Mouse (Mus musculus): ENCODE measurements around the gene Spef1. TPM values are rescaled to one million over a fixed set of nuclear protein-coding genes. Genes with fewer than 3 reads are reported as not detected.

The Spef1 gene
- polyA plus RNA-seq, 1 experiment from 2014 or later, result 3.6 TPM

DNA sequence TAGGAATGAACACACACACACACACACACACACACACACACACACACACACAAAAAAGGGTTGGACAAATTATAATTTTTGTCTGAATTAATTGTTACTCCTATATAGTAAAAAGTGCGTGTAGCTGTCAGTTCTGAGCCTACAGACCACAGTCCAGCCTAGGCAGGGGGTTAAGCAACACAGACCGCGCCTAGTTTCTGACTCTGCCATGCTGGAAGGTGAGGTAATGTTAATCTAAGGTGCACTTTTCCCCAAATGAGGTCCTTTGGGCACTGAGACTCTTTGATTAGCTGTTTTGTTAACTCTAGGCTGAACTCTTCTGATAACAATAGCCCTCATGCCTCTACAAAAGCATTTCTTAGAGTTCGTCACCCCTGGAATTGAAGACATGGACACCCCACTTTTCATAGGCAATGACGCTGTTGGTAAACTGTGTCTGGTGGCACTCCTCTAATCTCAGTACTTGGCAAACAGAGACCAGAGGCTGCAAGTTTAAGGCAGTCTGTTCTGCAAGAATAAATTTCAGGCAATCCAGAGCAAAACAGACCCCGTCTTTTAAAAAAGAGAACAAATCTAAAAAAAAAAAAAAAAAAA is 16.8 kb upstream of the Spef1 start:
- no peak overlapping the region for H3K4me2 ChIP-seq
- no peak for ATAC-seq (replicated peaks; ENCODE audit: low FRiP score)
- H3K9ac ChIP-seq, result no peak overlapping the region

DNA sequence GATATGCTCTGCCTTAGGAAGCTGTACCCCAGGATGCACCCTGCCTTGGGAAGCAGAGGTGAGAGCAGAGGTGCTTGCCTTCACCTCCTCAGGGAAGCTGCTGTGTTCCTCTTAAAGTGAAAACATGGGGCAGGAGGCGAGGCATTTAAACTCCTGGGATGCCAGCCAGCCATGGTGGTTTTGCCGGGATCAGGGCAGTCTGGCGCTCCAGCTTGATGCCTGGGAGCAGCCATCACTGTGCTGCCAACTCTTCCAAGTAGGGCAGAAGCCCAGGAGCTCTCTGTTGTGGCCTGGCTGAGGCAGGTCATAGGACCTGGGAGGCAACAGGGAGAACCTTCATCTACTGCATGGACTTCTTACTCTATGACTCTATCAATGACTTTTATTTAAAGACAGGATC is 14.2 kb upstream of the Spef1 start:
- H3K4me2 ChIP-seq, result no peak overlapping the region
- H3K4me3 ChIP-seq (replicated peaks), result no peak overlapping the region
- H3K27me3 ChIP-seq, result no peaks in the 10 kb centered on the region
- no peak overlapping the region for H3K27ac ChIP-seq
- no peak overlapping the region for H3K9ac ChIP-seq
- no peaks in the 10 kb centered on the region for H3K9me3 ChIP-seq (replicated peaks)
- peaks cover 39% of the 10 kb centered on the region for H3K36me3 ChIP-seq
- no peak for ATAC-seq (replicated peaks; ENCODE audit: low FRiP score)
- peaks cover 18% of the 10 kb centered on the region for H3K4me1 ChIP-seq
- WGBS, result 95% methylated on average over 3 of the region's 3 CpGs

More for the DNA sequence above, 16.8 kb upstream of the Spef1 start:
- no peak overlapping the region for H3K4me3 ChIP-seq (replicated peaks)
- peaks cover 17% of the 10 kb centered on the region; the same call in 1 of the 2 replicates for H3K36me3 ChIP-seq
- H3K27ac ChIP-seq, result peak overlapping the region; percentile 67
- H3K9me3 ChIP-seq (replicated peaks), result no peaks in the 10 kb centered on the region
- H3K27me3 ChIP-seq, result no peaks in the 10 kb centered on the region
- 75% methylated on average over 6 of the region's 6 CpGs for WGBS
- H3K4me1 ChIP-seq, result peaks cover 18% of the 10 kb centered on the region

DNA sequence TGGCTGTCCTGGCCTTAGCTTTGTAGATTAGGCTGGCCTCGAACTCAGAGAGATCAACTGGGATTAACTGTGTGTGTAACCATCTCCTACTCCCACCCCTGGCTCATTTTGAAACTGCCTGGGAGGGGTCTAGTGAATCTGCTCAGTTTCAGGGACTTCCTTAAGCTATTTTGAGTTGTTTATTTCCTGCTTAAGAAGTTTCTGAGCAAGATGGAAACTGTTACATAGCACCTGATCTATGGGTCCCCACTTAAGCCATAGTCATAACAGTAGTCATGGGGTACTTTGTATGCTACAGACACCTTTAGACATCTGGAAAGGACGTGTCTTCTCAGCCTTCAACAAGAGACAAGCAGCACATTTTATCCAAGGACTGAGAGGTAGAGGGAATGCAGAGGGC is 13.6 kb upstream of the Spef1 start:
- no peak overlapping the region for H3K27ac ChIP-seq
- H3K4me1 ChIP-seq, result peaks cover 18% of the 10 kb centered on the region
- no peak overlapping the region for H3K9ac ChIP-seq
- H3K36me3 ChIP-seq, result peaks cover 41% of the 10 kb centered on the region
- H3K27me3 ChIP-seq, result no peaks in the 10 kb centered on the region
- 86% methylated on average over 2 of the region's 2 CpGs for WGBS
- H3K4me3 ChIP-seq (replicated peaks), result no peak overlapping the region
- H3K4me2 ChIP-seq, result no peak overlapping the region
- ATAC-seq (replicated peaks; ENCODE audit: low FRiP score), result no peak
- no peaks in the 10 kb centered on the region for H3K9me3 ChIP-seq (replicated peaks)

DNA sequence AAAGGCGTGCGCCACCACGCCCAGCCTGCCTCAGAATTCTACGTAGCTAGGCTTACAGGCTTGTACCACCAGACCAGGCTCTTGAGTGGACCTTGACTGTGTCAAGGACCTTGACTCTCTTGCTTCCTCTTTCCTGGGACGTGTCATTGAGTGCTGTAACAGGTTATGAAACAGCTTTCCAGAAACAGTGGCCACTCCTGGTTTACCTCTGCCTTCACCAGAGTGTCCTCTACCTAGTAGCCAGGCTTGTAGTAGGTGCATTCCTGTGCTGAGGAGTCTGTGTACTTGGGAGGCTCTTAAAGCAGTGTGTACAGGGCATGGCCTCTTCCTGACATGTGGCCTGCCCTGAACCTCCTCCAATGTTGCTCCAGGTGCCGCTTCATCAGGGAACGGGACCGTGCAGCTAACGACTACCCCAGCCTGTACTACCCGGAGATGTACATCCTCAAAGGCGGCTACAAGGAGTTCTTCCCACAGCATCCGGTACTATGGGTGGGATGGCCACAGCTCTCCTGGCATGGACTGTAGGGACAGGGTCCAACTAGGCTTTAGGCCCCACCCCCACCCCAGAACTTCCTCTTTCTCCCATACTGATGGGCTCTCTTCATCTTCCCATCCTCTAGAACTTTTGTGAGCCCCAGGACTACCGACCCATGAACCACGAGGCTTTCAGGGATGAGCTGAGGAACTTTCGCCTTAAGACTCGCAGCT is 9.7 kb upstream of the Spef1 start:
- no peak overlapping the region for H3K4me3 ChIP-seq (replicated peaks)
- 92% methylated on average over 16 of the region's 16 CpGs for WGBS
- H3K9me3 ChIP-seq (replicated peaks), result no peaks in the 10 kb centered on the region
- ATAC-seq (replicated peaks; ENCODE audit: low FRiP score), result no peak
- peaks cover 78% of the 10 kb centered on the region for H3K36me3 ChIP-seq
- no peaks in the 10 kb centered on the region for H3K4me1 ChIP-seq
- no peak overlapping the region for H3K9ac ChIP-seq
- H3K27ac ChIP-seq, result no peak overlapping the region
- H3K4me2 ChIP-seq, result no peak overlapping the region
- no peaks in the 10 kb centered on the region for H3K27me3 ChIP-seq

DNA sequence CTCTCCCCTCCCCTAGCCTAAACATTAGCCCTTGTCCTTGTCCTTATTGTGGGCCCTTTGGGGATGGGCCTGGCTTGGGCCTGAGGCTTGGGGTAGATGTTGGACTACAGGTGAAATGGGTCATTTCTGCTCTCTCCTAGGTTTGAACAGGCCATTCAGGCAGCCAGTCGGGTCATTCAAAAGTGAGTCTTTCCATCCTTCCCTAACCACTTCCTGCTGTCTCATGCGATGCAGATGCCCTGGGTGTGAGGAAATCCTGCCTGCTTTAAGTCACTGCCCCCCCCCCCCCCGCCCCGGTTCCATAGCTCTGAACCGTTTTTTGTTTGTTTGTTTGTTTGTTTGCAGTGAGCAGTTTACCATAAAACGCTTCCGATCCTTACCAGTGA is 3.9 kb upstream of the Spef1 start:
- H3K4me2 ChIP-seq, result peak overlapping the region; percentile 25; the same call in 1 of the 2 replicates
- H3K9ac ChIP-seq, result no peak overlapping the region
- peaks cover 48% of the 10 kb centered on the region for H3K4me1 ChIP-seq
- H3K27me3 ChIP-seq, result no peaks in the 10 kb centered on the region
- peaks cover 47% of the 10 kb centered on the region for H3K36me3 ChIP-seq
- H3K9me3 ChIP-seq (replicated peaks), result no peaks in the 10 kb centered on the region
- H3K4me3 ChIP-seq (replicated peaks), result no peak overlapping the region
- peak overlapping the region; percentile 87 for H3K27ac ChIP-seq
- ATAC-seq (replicated peaks; ENCODE audit: low FRiP score), result no peak
- 76% methylated on average over 7 of the region's 7 CpGs for WGBS

DNA sequence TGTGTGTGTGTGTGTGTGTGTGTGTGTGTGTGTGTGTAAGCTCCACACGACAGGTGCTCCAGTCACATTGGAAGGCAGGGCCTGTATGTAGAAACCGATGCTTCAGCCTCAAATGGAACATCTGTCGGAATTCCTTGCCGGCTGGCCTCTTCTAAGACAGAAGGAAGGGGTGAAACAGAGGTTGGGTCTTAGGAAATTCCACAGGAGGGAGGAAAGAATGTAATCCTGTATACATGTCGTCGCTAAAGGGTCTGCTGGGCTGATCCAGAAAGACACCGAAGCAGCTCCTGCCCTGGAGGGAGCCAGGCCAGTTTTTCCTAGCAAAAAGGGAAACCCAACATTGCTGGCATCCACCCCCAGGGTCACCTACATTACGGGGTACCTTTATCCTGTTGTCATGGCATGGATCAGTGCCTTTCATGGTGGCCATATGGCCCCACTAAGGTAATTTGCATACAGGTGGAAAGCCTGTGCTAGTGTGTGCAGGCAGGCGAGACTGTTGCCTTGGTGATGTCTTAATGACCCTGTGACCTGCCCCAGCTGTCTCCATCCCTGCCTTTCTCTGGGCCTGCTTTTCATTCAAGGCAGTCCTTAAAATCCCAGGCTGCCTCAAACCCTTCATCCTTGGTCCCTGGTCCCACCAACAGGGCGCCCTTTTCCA is 3.4 kb upstream of the Spef1 start:
- peak overlapping the region; percentile 25 for H3K4me2 ChIP-seq
- peak; percentile 74 for ATAC-seq (replicated peaks; ENCODE audit: low FRiP score)
- H3K36me3 ChIP-seq, result peaks cover 43% of the 10 kb centered on the region

DNA sequence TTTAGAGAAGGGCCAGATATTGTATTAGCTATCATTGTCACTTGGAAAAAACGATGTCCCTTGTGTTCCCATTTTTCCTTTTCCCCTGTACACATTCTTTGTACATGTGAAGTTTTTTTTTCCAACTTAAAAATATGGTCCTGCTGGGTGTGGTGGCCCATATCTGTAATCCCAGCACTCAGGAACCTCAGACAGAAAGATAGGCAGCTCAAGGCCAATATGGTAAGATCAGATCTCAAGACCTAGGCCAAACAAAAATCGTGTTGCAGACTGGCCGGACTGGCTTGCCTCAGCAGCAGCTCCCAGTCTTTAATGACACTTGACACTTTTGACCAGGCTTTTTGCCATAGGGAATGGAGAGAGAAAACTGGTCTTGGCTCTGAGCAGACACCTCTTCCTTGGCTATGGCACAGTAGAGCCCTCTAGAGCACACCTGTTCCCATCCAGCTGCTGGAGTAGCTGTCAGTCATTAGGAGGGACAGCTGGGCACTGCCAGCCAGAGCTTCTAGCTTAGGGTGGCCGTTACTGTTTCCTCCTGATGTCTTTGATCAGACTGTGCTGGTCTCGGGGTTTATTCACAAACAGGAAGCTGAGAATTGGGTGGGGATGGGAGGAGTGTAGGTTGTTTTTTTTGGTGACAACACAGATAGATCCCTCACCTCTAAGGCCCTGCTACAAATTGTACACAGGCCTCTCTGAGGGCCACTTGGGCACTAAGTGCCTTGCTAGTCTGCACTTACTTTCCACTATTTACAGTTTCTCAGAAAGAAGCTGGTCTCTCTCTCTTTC is 2.6 kb upstream of the Spef1 start:
- Histone ChIP-seq H3K27ac (peak overlapping the region; percentile 87), H3K4me3 (replicated peaks) (no peak overlapping the region), H3K27me3 (no peaks in the 10 kb centered on the region), H3K9ac (no peak overlapping the region), H3K4me2 (peak overlapping the region; percentile 14), H3K4me1 (peaks cover 51% of the 10 kb centered on the region), H3K9me3 (replicated peaks) (no peaks in the 10 kb centered on the region), H3K36me3 (peaks cover 36% of the 10 kb centered on the region)
- 43% methylated on average over 5 of the region's 5 CpGs for WGBS
- no peak for ATAC-seq (replicated peaks; ENCODE audit: low FRiP score)

More for the DNA sequence above, 3.4 kb upstream of the Spef1 start:
- H3K4me1 ChIP-seq, result peaks cover 51% of the 10 kb centered on the region
- no peaks in the 10 kb centered on the region for H3K9me3 ChIP-seq (replicated peaks)
- H3K9ac ChIP-seq, result no peak overlapping the region
- H3K27me3 ChIP-seq, result no peaks in the 10 kb centered on the region
- H3K4me3 ChIP-seq (replicated peaks), result no peak overlapping the region; the same call in 1 of the 2 replicates
- WGBS, result 16% methylated on average over 10 of the region's 10 CpGs
- H3K27ac ChIP-seq, result peak overlapping the region; percentile 87

DNA sequence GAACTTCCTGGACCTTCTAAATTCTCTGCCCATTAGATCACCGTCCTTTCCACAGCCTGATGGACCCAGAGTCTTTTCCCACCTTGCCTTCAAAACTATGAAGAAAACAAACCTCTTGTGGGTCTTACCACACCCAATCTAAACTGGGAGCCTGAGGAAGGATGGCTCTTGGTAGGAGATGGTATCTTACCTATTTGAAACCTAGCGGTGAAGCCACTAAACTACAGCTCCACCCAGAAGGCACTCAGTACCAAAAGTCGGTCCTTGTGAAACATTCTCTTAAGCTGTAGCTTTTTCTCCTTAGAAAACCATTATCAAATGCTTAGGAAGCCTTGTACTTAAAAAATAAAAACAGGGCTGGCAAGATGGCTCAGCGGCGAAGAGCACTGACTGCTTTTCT is 1.2 kb upstream of the Spef1 start:
- peaks cover 51% of the 10 kb centered on the region for H3K4me1 ChIP-seq
- H3K27ac ChIP-seq, result no peak overlapping the region
- 90% methylated on average over 5 of the region's 5 CpGs for WGBS
- peaks cover 22% of the 10 kb centered on the region for H3K36me3 ChIP-seq
- no peaks in the 10 kb centered on the region for H3K27me3 ChIP-seq
- no peak overlapping the region for H3K4me3 ChIP-seq (replicated peaks)
- 0 out of 2 replicates have a peak overlapping the region, but pooled peaks have one; percentile 70 for H3K9ac ChIP-seq
- peak overlapping the region; percentile 76 for H3K4me2 ChIP-seq
- H3K9me3 ChIP-seq (replicated peaks), result no peaks in the 10 kb centered on the region
- no peak for ATAC-seq (replicated peaks; ENCODE audit: low FRiP score)

DNA sequence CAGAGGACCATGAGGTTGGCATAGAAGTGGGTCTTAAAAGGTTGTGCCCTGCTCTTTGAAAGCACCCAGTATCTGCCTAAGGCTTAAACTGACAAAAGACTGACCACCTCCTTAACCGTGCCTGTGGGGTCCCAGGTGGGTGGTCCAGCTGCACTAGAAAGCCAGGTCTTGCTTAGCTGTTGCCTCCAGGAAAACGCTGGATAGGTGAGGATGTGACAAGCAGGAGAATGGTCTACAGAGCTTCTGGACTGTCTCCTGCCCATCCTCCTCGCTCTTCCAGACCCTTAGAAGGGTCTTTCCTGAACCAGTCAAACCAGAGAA is 480 bp upstream of the Spef1 start:
- peaks cover 51% of the 10 kb centered on the region for H3K4me1 ChIP-seq
- no peaks in the 10 kb centered on the region for H3K27me3 ChIP-seq
- peak overlapping the region; percentile 87 for H3K27ac ChIP-seq
- H3K36me3 ChIP-seq, result peaks cover 14% of the 10 kb centered on the region
- H3K4me2 ChIP-seq, result peak overlapping the region; percentile 76
- H3K4me3 ChIP-seq (replicated peaks), result peak overlapping the region; percentile 68
- no peak for ATAC-seq (replicated peaks; ENCODE audit: low FRiP score)
- H3K9ac ChIP-seq, result peak overlapping the region; percentile 70
- H3K9me3 ChIP-seq (replicated peaks), result no peaks in the 10 kb centered on the region
- 22% methylated on average over 3 of the region's 3 CpGs for WGBS

DNA sequence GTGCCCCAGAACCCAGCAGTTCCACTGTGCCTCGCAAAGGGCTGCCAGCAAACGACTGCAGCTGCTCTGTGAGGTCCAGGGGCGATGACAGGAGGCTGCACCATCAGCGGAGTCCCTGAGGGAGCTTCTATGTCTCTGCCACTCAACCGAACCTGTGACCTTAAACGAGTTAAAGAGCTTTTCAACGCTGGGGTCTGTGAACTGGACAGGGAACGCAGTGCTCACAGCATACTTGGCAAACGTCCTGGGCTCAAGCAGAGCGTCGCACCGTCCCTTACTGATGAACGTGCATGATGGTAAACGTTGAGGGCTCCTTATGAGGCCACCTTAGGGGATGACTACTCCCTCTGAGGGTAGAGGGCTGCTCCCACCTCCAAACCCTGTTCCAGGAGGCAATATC is 739 bp downstream of the Spef1 start:
- Histone ChIP-seq H3K9ac (peak overlapping the region; percentile 70), H3K4me1 (peaks cover 49% of the 10 kb centered on the region), H3K4me3 (replicated peaks) (peak overlapping the region; percentile 68), H3K36me3 (peaks cover 4% of the 10 kb centered on the region), H3K27me3 (no peaks in the 10 kb centered on the region), H3K4me2 (peak overlapping the region; percentile 76), H3K27ac (peak overlapping the region; percentile 87), H3K9me3 (replicated peaks) (no peaks in the 10 kb centered on the region)
- 3% methylated on average over 14 of the region's 14 CpGs for WGBS
- no peak for ATAC-seq (replicated peaks; ENCODE audit: low FRiP score)

DNA sequence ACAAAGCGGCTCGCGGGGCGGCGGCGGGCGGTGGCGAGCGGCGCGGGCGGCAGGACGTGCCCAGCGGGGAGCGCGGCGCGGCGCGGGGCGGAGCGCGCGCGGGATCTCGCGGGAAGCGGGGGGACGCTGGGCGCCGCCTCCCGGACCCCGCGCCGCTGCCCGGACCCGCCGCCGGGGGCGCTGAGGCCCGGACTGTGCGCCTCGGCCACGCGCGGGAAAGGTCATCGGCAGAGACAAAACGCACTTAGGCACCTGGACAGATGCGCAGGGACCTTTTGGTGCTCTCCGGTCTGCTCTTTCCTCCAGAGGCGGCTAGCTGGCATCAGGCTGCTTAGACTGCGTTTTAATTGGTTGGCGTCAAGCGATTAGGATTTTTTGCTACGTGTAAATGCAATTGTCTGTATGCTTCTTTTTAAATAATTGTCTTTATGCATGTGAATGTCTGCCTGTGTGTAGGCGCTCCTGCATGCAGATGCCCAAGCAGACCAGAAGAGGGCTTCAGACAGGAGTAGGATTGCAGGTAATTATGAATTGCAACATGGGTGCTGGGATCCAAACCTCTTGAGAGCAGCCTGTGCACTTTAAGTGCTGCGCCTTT is 7.0 kb downstream of the Spef1 start, which contains the start of gene Cenpb:
Gene Cenpb, minus strand, starts transcription at position 78 of the 598 bp plus-strand sequence.
- peak; percentile 84 for ATAC-seq (replicated peaks; ENCODE audit: low FRiP score)
- 4% methylated on average over 29 of the region's 57 CpGs for WGBS

More for the DNA sequence above, 7.0 kb downstream of the Spef1 start, which contains the start of gene Cenpb:
- Histone ChIP-seq H3K9me3 (replicated peaks) (no peaks in the 10 kb centered on the region), H3K4me2 (peak within 1 kb of the TSS; percentile 92), H3K36me3 (0 out of 2 replicates have a peak, but pooled peaks cover 9% of the 10 kb centered on the region), H3K4me3 (replicated peaks) (peak within 1 kb of the TSS; percentile 64), H3K27me3 (no peaks in the 10 kb centered on the region), H3K27ac (peak within 1 kb of the TSS; percentile 88), H3K9ac (peak within 1 kb of the TSS; percentile 86), H3K4me1 (peaks cover 43% of the 10 kb centered on the region)

All from kidney, embryonic 15.5 days (tissue).